Mouse (Mus musculus) limb, embryonic 14.5 days (tissue): ENCODE results near the gene Ube2m. TPM values are rescaled to one million over a fixed set of nuclear protein-coding genes. Genes with fewer than 3 reads are reported as not detected.
A peak's percentile ranks its signal among the peaks of the same experiment; 100 is the strongest.
"Not testable (repeated sequence)": the region's sequence is repeated elsewhere in the genome, so short reads cannot be mapped to it uniquely, and the experiment has no call there.

Experiments used
- ATAC-seq: fragments of 200-750 bp; cut with Nextera tagmentation; 2 replicates; pipeline ENCODE4 v1.8.0; 2017; ENCODE audit warnings: low read depth, moderate number of reproducible peaks, moderate TSS enrichment; ENCODE audit not compliant: low FRiP score
- DNase-seq: peaks from one replicate; pipeline ENCODE4 v3.0.0-alpha.2; 2015; ENCODE audit warnings: low spot score
- H3K27ac ChIP-seq: fragments of 300-500 bp; sonication (generic); replicated peaks from 2 replicates; pipeline ENCODE4 v1.5.1; 2014; ENCODE audit warnings: low read depth, mild to moderate bottlenecking, low read length, moderate library complexity, mixed read lengths
- H3K27me3 ChIP-seq: fragments of 300-500 bp; sonication (generic); 2 replicates; pipeline ENCODE4 v1.6.1; 2014; ENCODE audit warnings: low read length, mixed read lengths; ENCODE audit not compliant: control insufficient read depth, insufficient read depth
- H3K36me3 ChIP-seq: fragments of 300-500 bp; sonication (generic); 2 replicates; pipeline ENCODE4 v1.6.1; 2014; ENCODE audit warnings: mild to moderate bottlenecking, low read length, moderate library complexity, mixed read lengths; ENCODE audit not compliant: control insufficient read depth, insufficient read depth
- H3K4me1 ChIP-seq: fragments of 300-500 bp; sonication (generic); 2 replicates; pipeline ENCODE4 v1.6.1; 2014; ENCODE audit warnings: antibody characterized with exemption, low read length, mixed read lengths; ENCODE audit not compliant: control insufficient read depth, insufficient read depth
- H3K4me2 ChIP-seq: fragments of 300-500 bp; sonication (generic); replicated peaks from 2 replicates; pipeline ENCODE4 v1.6.1; 2014; ENCODE audit warnings: low read depth, mild to moderate bottlenecking, low read length, moderate library complexity; ENCODE audit not compliant: severe bottlenecking
- H3K4me3 ChIP-seq: fragments of 300-500 bp; sonication (generic); replicated peaks from 2 replicates; pipeline ENCODE4 v1.5.1; 2014; ENCODE audit warnings: low read length
- H3K9ac ChIP-seq: fragments of 300-500 bp; sonication (generic); 2 replicates; pipeline ENCODE4 v1.6.1; 2014; ENCODE audit warnings: mild to moderate bottlenecking, low read depth, low read length, moderate library complexity; ENCODE audit not compliant: severe bottlenecking
- H3K9me3 ChIP-seq: fragments of 300-500 bp; sonication (generic); 2 replicates; pipeline ENCODE4 v1.6.1; 2016; ENCODE audit warnings: low read length; ENCODE audit not compliant: control insufficient read depth
- POLR2A ChIP-seq: fragments of 200-500 bp; IDR thresholded peaks from 2 replicates; pipeline ENCODE4 v1.8.0; 2012; ENCODE audit warnings: inconsistent platforms, mild to moderate bottlenecking, moderate library complexity, borderline replicate concordance; ENCODE audit not compliant: insufficient read depth, insufficient read length; ENCODE audit errors: extremely low read depth
- WGBS: fragments of 180-500 bp; shearing (Covaris S2); extraction: QIAGEN DNeasy Blood & Tissue Kit; methylation state at CpG from one replicate; pipeline ENCODE4 v1.1.7; 2014; 5-methylcytosine and 5-hydroxymethylcytosine counted together
- polyA plus RNA-seq, 2 experiments: library from polyadenylated mRNA; depleted of rRNA in 1 of 2; stranded (reverse) in 1 of 2; unstranded in 1 of 2; fragments of >200 nt; fragmentation: Nextera tagmentation in 1 of 2; extraction: Ambion mirVana in 1 of 2; gene quantifications; 2 replicates each; pipeline versions ENCODE4 v1.2.1 to v1.2.3; 2012 to 2014

Gene Ube2m
- 294 and 308 TPM in 2 replicates for polyA plus RNA-seq (2012; rRNA removed)
- 159 and 165 TPM in 2 replicates for polyA plus RNA-seq (2014; fragmentation: Nextera tagmentation; extraction: Ambion mirVana)

DNA sequence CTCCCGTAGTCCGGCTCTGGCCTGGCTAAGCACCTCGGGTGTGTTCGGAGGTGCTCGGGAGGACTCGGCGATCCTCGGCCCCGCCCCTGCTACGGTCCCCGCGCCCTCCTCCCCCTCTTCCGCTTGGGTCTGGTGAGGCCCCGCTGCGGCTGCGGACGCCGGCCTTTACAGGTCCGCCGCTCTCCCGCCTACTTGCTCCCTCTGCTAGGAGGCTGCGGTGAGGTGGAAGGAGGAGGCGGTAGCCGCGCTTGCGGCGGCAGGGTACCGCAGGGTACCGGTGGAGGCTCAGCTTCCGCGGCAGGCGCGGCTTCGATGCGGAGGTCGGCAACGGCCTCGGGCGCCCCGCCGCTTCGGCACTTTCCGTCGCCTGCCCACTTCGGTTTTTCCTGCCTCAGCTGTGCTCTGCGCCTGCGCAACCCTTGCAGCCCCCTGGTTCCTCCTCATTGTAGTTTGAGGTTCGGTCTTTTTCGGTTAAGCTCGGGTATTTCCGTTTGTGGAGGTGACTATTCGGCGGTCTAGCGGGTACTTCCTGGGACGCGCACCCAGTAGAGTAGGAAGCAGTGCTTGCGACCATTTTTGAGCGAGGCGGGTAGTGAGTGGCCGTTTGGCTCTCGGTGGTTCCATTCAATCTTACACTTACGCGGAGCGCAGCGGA lies at the start of gene Ube2m:
Gene Ube2m, minus strand, starts transcription at position 375 of the 655 bp plus-strand sequence.
- Histone ChIP-seq H3K27ac (peak within 1 kb of the TSS; percentile 98), H3K4me3 (peak within 1 kb of the TSS; percentile 59), H3K4me1 (peaks cover 19% of the 10 kb centered on the region), H3K4me2 (peak within 1 kb of the TSS; percentile 90), H3K9me3 (no peaks in the 10 kb centered on the region), H3K27me3 (peaks cover 9% of the 10 kb centered on the region), H3K9ac (peak within 1 kb of the TSS; percentile 82), H3K36me3 (peaks cover 26% of the 10 kb centered on the region)
- under 1% methylated on average over 40 of the region's 65 CpGs for WGBS
- ATAC-seq = peak; percentile 90
- TF ChIP-seq POLR2A = peak; percentile 96
- DNase-seq = peak; percentile 98

GRCm38 (mm10) chr7:13072293-13072692 lies 34.2 kb upstream of the Ube2m start:
- WGBS = 65% methylated on average over 5 of the region's 5 CpGs
- Histone ChIP-seq H3K4me3 (no peak overlapping the region), H3K36me3 (no peaks in the 10 kb centered on the region), H3K9me3 (no peaks in the 10 kb centered on the region), H3K27me3 (no peaks in the 10 kb centered on the region), H3K27ac (no peak overlapping the region), H3K9ac (no peak overlapping the region), H3K4me2 (no peak overlapping the region), H3K4me1 (no peaks in the 10 kb centered on the region)
- no peak for TF ChIP-seq POLR2A
- no peak for DNase-seq
- ATAC-seq = no peak

DNA sequence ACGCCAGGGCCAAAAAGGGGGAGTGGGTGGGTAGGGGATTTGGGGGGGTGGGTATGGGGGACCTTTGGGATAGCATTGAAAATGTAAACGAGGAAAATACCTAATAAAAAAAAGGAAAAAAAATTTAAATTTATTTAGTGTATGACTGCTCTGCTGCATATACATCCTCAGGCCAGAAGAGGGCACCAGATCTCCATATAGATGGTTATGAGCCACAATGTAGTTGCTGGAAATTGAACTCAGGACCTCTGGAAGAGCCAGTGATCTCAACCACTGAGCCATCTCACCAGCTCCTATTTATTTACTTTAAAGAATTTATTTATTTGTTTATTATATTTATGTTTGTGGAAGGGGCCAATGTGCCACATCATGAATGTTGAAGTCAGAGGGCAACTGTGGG lies 25.3 kb upstream of the Ube2m start:
- H3K4me1 ChIP-seq, H3K9me3 ChIP-seq, H3K9ac ChIP-seq, H3K27me3 ChIP-seq, ATAC-seq, H3K27ac ChIP-seq, DNase-seq, H3K36me3 ChIP-seq, H3K4me3 ChIP-seq, H3K4me2 ChIP-seq: not testable (repeated sequence)
- 56% methylated on average over 2 of the region's 2 CpGs for WGBS

- Histone ChIP-seq H3K9ac (no peak overlapping the region), H3K9me3 (no peaks in the 10 kb centered on the region), H3K36me3 (no peaks in the 10 kb centered on the region), H3K4me2 (no peak overlapping the region), H3K4me3 (no peak overlapping the region), H3K4me1 (no peaks in the 10 kb centered on the region), H3K27ac (no peak overlapping the region), H3K27me3 (no peaks in the 10 kb centered on the region)
- TF ChIP-seq POLR2A = no peak
- ATAC-seq (no peak), DNase-seq (no peak)
- 90% methylated on average over 9 of the region's 9 CpGs for WGBS
Observed at GRCm38 (mm10) chr7:13059536-13059935, 21.5 kb upstream of the Ube2m start.

DNA sequence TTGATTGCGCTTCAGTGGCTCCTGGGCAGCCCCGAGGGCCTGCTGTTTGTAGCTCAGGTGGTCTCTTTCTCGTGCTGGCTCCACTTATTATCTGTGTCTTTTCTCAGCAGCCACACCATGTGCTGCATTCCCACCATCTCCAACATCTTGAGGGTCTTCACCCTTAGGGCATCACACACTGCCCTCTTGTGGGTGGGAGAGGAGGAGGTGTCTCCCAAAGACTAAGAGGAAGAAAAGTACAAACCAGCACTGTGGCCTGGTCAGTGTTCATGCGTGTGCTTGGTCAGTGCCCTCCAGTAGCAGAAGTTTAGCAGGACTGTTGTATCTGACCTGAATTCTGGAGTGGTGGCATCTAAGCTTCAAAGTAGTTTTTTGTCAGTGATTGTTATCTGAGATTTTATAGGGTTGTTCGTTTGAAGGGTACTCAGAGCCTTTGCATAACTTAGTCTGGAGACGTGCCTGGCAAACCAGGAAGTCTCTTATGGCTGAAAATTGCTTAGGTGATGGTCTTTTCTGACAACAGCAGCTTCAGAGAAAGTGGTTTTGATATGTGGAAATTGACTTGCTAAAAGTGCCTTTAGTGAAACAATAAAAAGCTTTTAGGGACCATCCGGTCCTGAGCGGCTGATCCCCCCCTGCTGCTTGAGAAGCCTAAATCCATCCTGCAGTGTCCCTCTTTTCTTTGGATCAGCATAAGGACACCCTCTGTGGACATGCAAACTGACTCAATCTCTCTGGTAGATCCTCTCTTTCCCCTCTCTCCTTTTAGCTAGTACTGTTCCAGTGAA lies 19.0 kb upstream of the Ube2m start:
- 0 out of 2 replicates have a peak, but pooled peaks cover 3% of the 10 kb centered on the region for H3K4me1 ChIP-seq
- H3K27me3 ChIP-seq = no peaks in the 10 kb centered on the region
- no peaks in the 10 kb centered on the region for H3K36me3 ChIP-seq
- H3K9ac ChIP-seq = no peak overlapping the region
- no peak overlapping the region for H3K4me2 ChIP-seq
- DNase-seq = no peak
- no peak overlapping the region for H3K27ac ChIP-seq
- H3K9me3 ChIP-seq = no peaks in the 10 kb centered on the region
- no peak for TF ChIP-seq POLR2A
- no peak for ATAC-seq
- 59% methylated on average over 8 of the region's 8 CpGs for WGBS
- no peak overlapping the region for H3K4me3 ChIP-seq
